Mouse (Mus musculus) G1E (cell line): ENCODE results near the gene Gnas. TPM values are rescaled to one million over a fixed set of nuclear protein-coding genes. Genes with fewer than 3 reads are reported as not detected.

Experiments used
- ATAC-seq: 2 replicates; pipeline ENCODE4 v1.8.0; 2016; ENCODE audit warnings: mild to moderate bottlenecking; ENCODE audit not compliant: insufficient number of reproducible peaks, poor library complexity, low FRiP score, severe bottlenecking; ENCODE audit errors: extremely low read depth
- DNase-seq: peaks from one replicate; pipeline ENCODE4 v3.0.0; 2012; ENCODE audit warnings: low spot score
- H3K27me3 ChIP-seq: 2 replicates; pipeline ENCODE4 v1.6.1; 2012; ENCODE audit warnings: mild to moderate bottlenecking, low read length, inconsistent platforms; ENCODE audit not compliant: insufficient read depth
- H3K36me3 ChIP-seq: replicated peaks from 2 replicates; pipeline ENCODE3; 2012; ENCODE audit warnings: mild to moderate bottlenecking, inconsistent platforms
- H3K4me1 ChIP-seq: 2 replicates; pipeline ENCODE4 v1.6.1; 2012; ENCODE audit warnings: low read depth, low read length, inconsistent platforms, mixed read lengths; ENCODE audit not compliant: insufficient read depth
- H3K4me3 ChIP-seq: 2 replicates; pipeline ENCODE4 v1.5.1; 2012; ENCODE audit warnings: low read depth, mild to moderate bottlenecking, inconsistent platforms, low read length, moderate library complexity, mixed read lengths
- H3K9me3 ChIP-seq: replicated peaks from 2 replicates; pipeline ENCODE4 v1.6.1; 2012; ENCODE audit warnings: inconsistent platforms
- CTCF ChIP-seq: IDR thresholded peaks from 2 replicates; pipeline ENCODE4 v1.5.1; 2012; ENCODE audit warnings: low read depth, low read length, inconsistent platforms, mixed read lengths
- GATA1 ChIP-seq: IDR thresholded peaks from 2 replicates; pipeline ENCODE4 v1.6.1; 2012; ENCODE audit warnings: borderline replicate concordance, low read length, inconsistent platforms, mixed read lengths
- GATA2 ChIP-seq: IDR thresholded peaks from 2 replicates; pipeline ENCODE4 v1.6.1; 2012; ENCODE audit warnings: low read depth, low read length, inconsistent platforms, borderline replicate concordance
- POLR2AphosphoS5 ChIP-seq: IDR thresholded peaks from 2 replicates; pipeline ENCODE4 v1.6.1; 2012; ENCODE audit warnings: low read depth, low read length, inconsistent platforms; ENCODE audit not compliant: insufficient replicate concordance
- TAL1 ChIP-seq: conservative IDR thresholded peaks from 2 replicates; pipeline ENCODE4 v1.6.1; 2012; ENCODE audit warnings: low read depth, low read length, inconsistent platforms, mixed read lengths
- polyA plus RNA-seq: library from polyadenylated mRNA; stranded (reverse); fragments of >175 nt; gene quantifications from 2 replicates; pipeline ENCODE4 v1.2.3, GENCODE M21; 2012
- total RNA-seq, 2 experiments: library from RNA; stranded (forward) in 1 of 2; stranded (reverse) in 1 of 2; fragments of 200-1000 nt in 1 of 2; fragments of >200 nt in 1 of 2; fragmentation: Nextera tagmentation in 1 of 2; gene quantifications; 2 replicates each; pipeline ENCODE4 v1.2.3; 2014 to 2017

Gnas gene
- total and polyA plus RNA-seq, 3 experiments = 490 to 1,097 (median 935) TPM

DNA sequence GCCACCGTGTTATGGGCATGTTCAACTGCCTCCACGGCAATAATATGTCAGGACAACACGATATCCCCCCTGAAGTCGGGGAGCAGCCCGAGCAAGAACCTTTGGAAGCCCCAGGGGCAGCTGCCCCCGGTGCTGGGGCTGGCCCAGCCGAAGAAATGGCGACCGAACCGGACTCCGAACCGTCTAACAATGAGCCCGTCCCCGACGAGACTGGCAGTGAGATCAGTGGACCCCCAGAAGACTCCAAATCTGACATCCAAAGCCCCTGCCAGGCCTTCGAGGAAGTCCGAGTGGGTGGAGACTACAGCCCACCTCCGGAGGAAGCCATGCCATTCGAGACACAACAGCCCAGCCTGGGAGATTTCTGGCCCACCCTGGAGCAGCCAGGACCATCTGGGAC, 13.7 kb downstream of the Gnas start:
- no peaks in the 10 kb centered on the region for H3K27me3 ChIP-seq

GRCm38 (mm10) chr2:174298471-174298870, 14.4 kb downstream of the Gnas start:
- Histone ChIP-seq H3K27me3 (no peaks in the 10 kb centered on the region), H3K9me3 (peaks cover 48% of the 10 kb centered on the region), H3K4me1 (peaks cover 6% of the 10 kb centered on the region), H3K4me3 (peak overlapping the region; percentile 78), H3K36me3 (peaks cover 18% of the 10 kb centered on the region)
- TF ChIP-seq TAL1 = no peak
- TF ChIP-seq POLR2AphosphoS5 = no peak
- no peak for TF ChIP-seq GATA1
- ATAC-seq (peak; percentile 3; the same call in 1 of the 2 replicates), DNase-seq (peak; percentile 44)

More for the DNA sequence above, 13.7 kb downstream of the Gnas start:
- peak overlapping the region; percentile 78 for H3K4me3 ChIP-seq
- H3K36me3 ChIP-seq = peaks cover 23% of the 10 kb centered on the region
- TF ChIP-seq TAL1 (no peak), CTCF (no peak), GATA1 (no peak), GATA2 (no peak), POLR2AphosphoS5 (no peak)
- peaks cover 48% of the 10 kb centered on the region for H3K9me3 ChIP-seq
- peaks cover 9% of the 10 kb centered on the region for H3K4me1 ChIP-seq
- ATAC-seq (no peak), DNase-seq (no peak)

DNA sequence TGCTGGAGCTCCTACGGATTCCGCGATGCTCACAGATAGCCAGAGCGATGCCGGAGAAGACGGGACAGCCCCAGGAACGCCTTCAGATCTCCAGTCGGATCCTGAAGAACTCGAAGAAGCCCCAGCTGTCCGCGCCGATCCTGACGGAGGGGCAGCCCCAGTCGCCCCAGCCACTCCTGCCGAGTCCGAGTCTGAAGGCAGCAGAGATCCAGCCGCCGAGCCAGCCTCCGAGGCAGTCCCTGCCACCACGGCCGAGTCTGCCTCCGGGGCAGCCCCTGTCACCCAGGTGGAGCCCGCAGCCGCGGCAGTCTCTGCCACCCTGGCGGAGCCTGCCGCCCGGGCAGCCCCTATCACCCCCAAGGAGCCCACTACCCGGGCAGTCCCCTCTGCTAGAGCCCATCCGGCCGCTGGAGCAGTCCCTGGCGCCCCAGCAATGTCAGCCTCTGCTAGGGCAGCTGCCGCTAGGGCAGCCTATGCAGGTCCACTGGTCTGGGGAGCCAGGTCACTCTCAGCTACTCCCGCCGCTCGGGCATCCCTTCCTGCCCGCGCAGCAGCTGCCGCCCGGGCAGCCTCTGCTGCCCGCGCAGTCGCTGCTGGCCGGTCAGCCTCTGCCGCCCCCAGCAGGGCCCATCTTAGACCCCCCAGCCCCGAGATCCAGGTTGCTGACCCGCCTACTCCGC, 15.1 kb downstream of the Gnas start:
- no peaks in the 10 kb centered on the region for H3K27me3 ChIP-seq
- TF ChIP-seq POLR2AphosphoS5 = no peak
- TF ChIP-seq TAL1 = no peak
- no peak for TF ChIP-seq GATA1
- TF ChIP-seq GATA2 = no peak
- TF ChIP-seq CTCF = no peak
- peaks cover 48% of the 10 kb centered on the region for H3K9me3 ChIP-seq
- peaks cover 6% of the 10 kb centered on the region for H3K4me1 ChIP-seq
- DNase-seq (no peak), ATAC-seq (no peak)
- peaks cover 21% of the 10 kb centered on the region for H3K36me3 ChIP-seq
- peak overlapping the region; percentile 78 for H3K4me3 ChIP-seq

- Histone ChIP-seq H3K27me3 (no peaks in the 10 kb centered on the region), H3K4me1 (peaks cover 6% of the 10 kb centered on the region), H3K9me3 (peaks cover 48% of the 10 kb centered on the region), H3K4me3 (peak overlapping the region; percentile 78), H3K36me3 (peaks cover 20% of the 10 kb centered on the region)
- ATAC-seq (no peak), DNase-seq (no peak)
- TF ChIP-seq POLR2AphosphoS5 = no peak
- TF ChIP-seq TAL1 = no peak
- no peak for TF ChIP-seq CTCF
- TF ChIP-seq GATA1 = no peak
- no peak for TF ChIP-seq GATA2
These were observed 15.6 kb downstream of the Gnas start for GRCm38 (mm10) chr2:174299771-174300160.

DNA sequence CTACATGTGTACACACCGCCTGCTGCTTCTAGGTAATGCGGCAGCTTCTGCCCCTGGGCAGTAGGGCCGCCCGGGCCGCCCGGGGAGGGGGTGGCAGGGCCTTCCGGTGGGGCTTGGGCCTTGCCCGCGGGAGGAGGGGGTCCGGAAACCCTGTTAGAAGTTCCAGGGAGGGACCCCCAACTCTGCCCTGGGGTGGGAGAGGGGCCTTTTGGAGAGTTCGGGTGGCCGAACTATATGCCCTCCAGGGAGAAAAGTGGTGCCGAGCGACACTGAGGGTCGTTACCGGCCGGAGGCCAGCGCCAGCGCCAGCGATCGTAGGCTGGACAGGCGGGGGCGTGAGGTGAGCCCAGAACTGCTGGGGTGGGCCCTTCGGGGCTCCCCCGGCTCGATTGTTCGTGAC, 16.1 kb downstream of the Gnas start:
- Histone ChIP-seq H3K27me3 (no peaks in the 10 kb centered on the region), H3K9me3 (peaks cover 45% of the 10 kb centered on the region), H3K4me3 (peak overlapping the region; percentile 78), H3K4me1 (peaks cover 6% of the 10 kb centered on the region), H3K36me3 (peaks cover 20% of the 10 kb centered on the region)
- DNase-seq (no peak), ATAC-seq (no peak)
- TF ChIP-seq GATA2 = no peak

DNA sequence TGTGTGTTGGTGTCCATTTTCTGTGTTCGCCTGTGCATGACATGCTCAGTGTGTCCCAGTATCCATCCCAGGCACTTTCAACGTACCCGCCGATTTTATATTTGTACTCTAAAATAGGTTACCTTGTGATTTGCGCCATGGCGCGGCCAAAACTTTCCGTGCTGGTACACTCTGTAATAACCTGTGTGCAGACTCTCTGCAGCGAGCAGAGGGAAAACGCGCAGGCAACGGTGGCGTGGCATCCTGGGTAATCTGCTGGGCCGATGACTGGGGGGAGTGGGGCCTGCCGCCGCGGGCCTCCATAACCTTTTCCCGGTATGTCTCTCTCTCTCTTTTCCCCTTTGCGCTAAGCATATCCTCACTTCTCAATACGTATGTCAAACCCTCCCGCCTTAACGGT, 16.5 kb downstream of the Gnas start:
- peaks cover 40% of the 10 kb centered on the region for H3K9me3 ChIP-seq

GRCm38 (mm10) chr2:174302526-174302925, 18.4 kb downstream of the Gnas start:
- Histone ChIP-seq H3K36me3 (peaks cover 35% of the 10 kb centered on the region), H3K27me3 (no peaks in the 10 kb centered on the region), H3K9me3 (peaks cover 31% of the 10 kb centered on the region), H3K4me3 (no peak overlapping the region; the same call in 1 of the 2 replicates), H3K4me1 (peaks cover 8% of the 10 kb centered on the region)
- ATAC-seq (no peak), DNase-seq (no peak)
- TF ChIP-seq GATA2 = no peak
- TF ChIP-seq GATA1 = no peak
- no peak for TF ChIP-seq TAL1
- TF ChIP-seq POLR2AphosphoS5 = no peak
- TF ChIP-seq CTCF = no peak

More for the DNA sequence above, 16.5 kb downstream of the Gnas start:
- ATAC-seq (no peak), DNase-seq (no peak)
- Histone ChIP-seq H3K27me3 (no peaks in the 10 kb centered on the region), H3K4me1 (peaks cover 6% of the 10 kb centered on the region), H3K4me3 (peak overlapping the region; percentile 78), H3K36me3 (peaks cover 21% of the 10 kb centered on the region)
- TF ChIP-seq TAL1 (no peak), GATA2 (no peak), GATA1 (no peak), POLR2AphosphoS5 (no peak), CTCF (no peak)
